Mouse (Mus musculus) neural tube, embryonic 12.5 days (tissue): ENCODE measurements around the gene Vwc2l. TPM values are rescaled to one million over a fixed set of nuclear protein-coding genes. Genes with fewer than 3 reads are reported as not detected.

Experiments
- ATAC-seq: fragments of 200-750 bp; cut with Nextera tagmentation; 2 replicates; pipeline ENCODE4 v1.8.0; 2017; ENCODE audit warnings: low read depth, mild to moderate bottlenecking, moderate TSS enrichment, moderate library complexity; ENCODE audit not compliant: low FRiP score
- H3K27ac ChIP-seq: fragments of 300-500 bp; sonication (generic); 2 replicates; pipeline ENCODE4 v1.5.1; 2016
- H3K27me3 ChIP-seq: fragments of 300-500 bp; sonication (generic); replicated peaks from 2 replicates; pipeline ENCODE4 v1.6.1; 2016; ENCODE audit warnings: mild to moderate bottlenecking
- H3K36me3 ChIP-seq: fragments of 300-500 bp; sonication (generic); 2 replicates; pipeline ENCODE4 v1.6.1; 2016; ENCODE audit warnings: mild to moderate bottlenecking
- H3K4me1 ChIP-seq: fragments of 300-500 bp; sonication (generic); 2 replicates; pipeline ENCODE4 v1.6.1; 2016
- H3K4me2 ChIP-seq: fragments of 300-500 bp; sonication (generic); replicated peaks from 2 replicates; pipeline ENCODE4 v1.6.1; 2016; ENCODE audit warnings: mild to moderate bottlenecking
- H3K4me3 ChIP-seq: fragments of 300-500 bp; sonication (generic); 2 replicates; pipeline ENCODE4 v1.5.1; 2016
- H3K9ac ChIP-seq: fragments of 300-500 bp; sonication (generic); 2 replicates; pipeline ENCODE4 v1.6.1; 2016; ENCODE audit warnings: mild to moderate bottlenecking
- H3K9me3 ChIP-seq: fragments of 300-500 bp; sonication (generic); 2 replicates; pipeline ENCODE4 v1.6.1; 2016; ENCODE audit warnings: mild to moderate bottlenecking
- WGBS: fragments of 180-500 bp; shearing (Covaris S2); methylation state at CpG from one replicate; pipeline ENCODE4 v1.1.7; 2016; 5-methylcytosine and 5-hydroxymethylcytosine counted together
- polyA plus RNA-seq: library from polyadenylated mRNA; unstranded; fragments of >200 nt; fragmentation: Nextera tagmentation; extraction: Ambion mirVana; gene quantifications from 2 replicates; pipeline ENCODE4 v1.2.1, GENCODE M21; 2016

The Vwc2l gene
- polyA plus RNA-seq, 1 experiment from 2014 or later: 2.8 TPM

DNA sequence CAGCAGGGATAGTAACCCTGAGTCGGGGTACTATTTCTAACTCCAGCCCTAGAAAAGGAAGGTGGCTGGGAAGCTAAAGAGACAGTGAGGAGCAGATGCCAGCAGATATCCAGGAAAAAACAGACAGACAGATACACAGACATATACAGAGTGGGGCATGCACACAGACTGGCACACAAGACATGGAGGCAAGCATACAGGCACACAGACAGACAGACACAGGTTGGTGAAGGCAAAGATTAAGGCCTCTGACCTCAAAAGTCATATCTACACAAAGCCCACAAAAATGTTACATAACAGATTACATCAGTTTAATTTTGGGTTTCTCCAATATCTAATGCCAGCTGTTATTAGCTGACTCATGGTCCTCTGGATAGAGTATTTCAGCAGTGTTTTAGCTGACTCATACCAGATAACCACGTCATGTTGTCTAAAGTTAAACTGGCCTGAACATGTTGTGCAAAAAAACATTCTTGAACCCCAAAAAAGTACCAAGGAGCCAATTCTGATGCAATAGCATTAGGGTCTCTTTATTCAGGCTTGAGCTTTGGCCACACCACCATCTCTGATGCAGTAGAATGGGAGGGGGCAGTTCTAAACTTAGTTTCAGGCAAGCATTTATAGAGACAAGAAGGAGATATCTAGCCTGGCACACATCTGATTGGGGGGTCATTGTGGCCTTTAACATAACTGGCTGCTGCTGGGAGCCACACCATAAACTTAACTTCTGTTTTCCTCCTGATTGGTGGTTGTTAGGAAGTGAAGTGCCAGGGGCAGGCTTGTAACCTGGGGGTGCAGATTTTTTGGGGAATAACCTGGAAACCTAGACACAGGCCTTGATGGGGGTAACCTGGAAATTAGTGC is 192.9 kb downstream of the Vwc2l start:
- Histone ChIP-seq H3K4me2 (no peak overlapping the region), H3K4me3 (no peak overlapping the region), H3K27me3 (no peaks in the 10 kb centered on the region), H3K27ac (no peak overlapping the region), H3K36me3 (no peaks in the 10 kb centered on the region), H3K4me1 (no peaks in the 10 kb centered on the region), H3K9ac (no peak overlapping the region), H3K9me3 (no peaks in the 10 kb centered on the region)
- 89% methylated on average over 2 of the region's 2 CpGs for WGBS
- ATAC-seq: no peak

DNA sequence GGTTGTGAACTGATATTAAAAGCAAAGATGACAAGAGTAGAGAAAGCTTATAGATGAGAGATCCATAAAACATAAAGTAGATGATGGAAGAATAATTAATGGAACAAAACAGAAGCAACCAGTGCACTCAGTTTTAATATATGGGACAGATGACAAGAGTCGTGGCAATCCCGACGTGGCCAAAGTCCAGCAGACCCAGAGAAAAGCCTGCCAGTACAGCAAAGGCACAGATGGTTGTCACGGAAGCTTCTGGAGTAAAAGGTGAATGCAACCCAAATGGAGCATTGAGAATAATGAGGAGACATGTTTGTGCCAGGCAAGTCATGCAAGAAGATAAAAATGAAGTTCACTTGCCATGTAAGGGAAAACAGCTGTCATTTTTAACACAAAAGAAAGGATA is 207.5 kb downstream of the Vwc2l start:
- ATAC-seq: no peak
- H3K27me3 ChIP-seq: no peaks in the 10 kb centered on the region
- H3K4me1 ChIP-seq: no peaks in the 10 kb centered on the region
- no peaks in the 10 kb centered on the region for H3K36me3 ChIP-seq
- H3K9me3 ChIP-seq: no peaks in the 10 kb centered on the region
- 95% methylated on average over 4 of the region's 4 CpGs for WGBS
- H3K27ac ChIP-seq: no peak overlapping the region
- H3K9ac ChIP-seq: no peak overlapping the region
- no peak overlapping the region for H3K4me3 ChIP-seq
- H3K4me2 ChIP-seq: no peak overlapping the region
